Mouse (Mus musculus) urinary bladder, postnatal 36 days (tissue): ENCODE results near the gene Vmn1r39.
"Not testable (repeated sequence)": the region's sequence is repeated elsewhere in the genome, so short reads cannot be mapped to it uniquely, and the experiment has no call there.

Experiments
- DNase-seq, 2 experiments: peaks; one replicate each; pipeline ENCODE4 v3.0.0; 2022; ENCODE audit warnings: low spot score in 2 of 2, mixed read lengths in 1 of 2

Gene Vmn1r39

DNA sequence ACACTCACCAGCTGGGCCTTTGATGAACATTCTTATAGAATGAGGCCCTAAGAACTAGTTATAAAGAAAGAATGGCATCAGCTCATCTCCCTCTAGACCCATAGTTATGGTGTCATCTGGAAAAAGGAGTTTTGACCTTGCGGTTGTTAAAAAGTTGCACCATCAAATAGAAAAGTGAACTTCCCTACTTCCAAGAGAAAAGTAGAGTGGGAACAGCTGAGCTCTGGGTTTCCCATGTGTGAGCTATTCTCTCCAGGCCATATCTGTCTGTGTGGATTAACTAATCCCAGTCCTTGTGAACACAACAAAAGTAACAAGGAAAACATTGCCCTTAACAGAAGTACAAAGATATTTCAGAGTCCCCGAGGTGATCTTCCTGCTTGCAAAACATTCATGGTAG, at the start of gene Vmn1r39:
Gene Vmn1r39 (minus strand): TSS at position 101 of the 400 bp plus-strand sequence.
- DNase-seq, result no peak

- DNase-seq, result no peak
Measured at GRCm38 (mm10) chr6:66859391-66859790, 49.0 kb upstream of the Vmn1r39 start.

DNA sequence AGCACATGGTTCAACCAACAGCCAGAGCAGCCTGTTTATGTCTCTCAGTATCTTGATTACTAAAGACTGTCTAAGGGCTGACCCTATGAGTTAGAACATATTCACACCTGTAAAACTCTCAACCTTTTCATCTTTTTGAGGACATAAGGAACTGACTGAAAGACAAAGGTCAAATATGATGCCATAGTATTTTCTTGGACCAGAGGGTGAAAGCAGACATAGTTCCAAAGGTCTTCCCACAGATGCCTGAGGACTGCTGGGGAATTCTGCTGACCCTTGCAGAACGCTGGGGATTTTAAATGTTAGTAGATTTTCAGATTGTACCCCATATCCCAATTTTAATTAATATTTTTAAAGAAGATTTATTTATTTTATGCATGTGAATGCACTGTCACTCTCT, 47.9 kb upstream of the Vmn1r39 start:
- no peak for DNase-seq

DNA sequence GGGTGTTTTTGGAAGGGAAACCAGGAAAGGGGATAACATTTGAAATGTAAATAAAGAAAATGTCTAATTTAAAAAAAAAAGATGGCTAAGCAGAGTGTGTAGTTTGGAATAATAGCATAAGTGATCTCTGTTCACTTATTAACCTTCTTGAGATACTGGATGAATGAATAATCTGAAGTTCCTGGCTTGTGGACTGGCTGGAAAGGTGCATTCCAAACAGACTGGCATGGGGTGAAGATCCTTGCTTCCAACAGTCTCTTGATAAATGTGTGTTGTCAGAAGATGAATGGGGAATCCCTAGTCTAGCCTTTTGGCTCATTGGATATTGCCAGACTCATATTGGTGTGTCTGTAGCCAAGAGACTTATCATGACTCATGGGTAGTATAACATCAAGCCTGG, 45.8 kb upstream of the Vmn1r39 start:
- no peak for DNase-seq

GRCm38 (mm10) chr6:66848936-66849335, 38.5 kb upstream of the Vmn1r39 start:
- DNase-seq, result no peak

- peak; percentile 14 to 19 for DNase-seq
Measured at GRCm38 (mm10) chr6:66840631-66841030, 30.2 kb upstream of the Vmn1r39 start.

GRCm38 (mm10) chr6:66836932-66837331, 26.5 kb upstream of the Vmn1r39 start:
- DNase-seq, result no peak

DNA sequence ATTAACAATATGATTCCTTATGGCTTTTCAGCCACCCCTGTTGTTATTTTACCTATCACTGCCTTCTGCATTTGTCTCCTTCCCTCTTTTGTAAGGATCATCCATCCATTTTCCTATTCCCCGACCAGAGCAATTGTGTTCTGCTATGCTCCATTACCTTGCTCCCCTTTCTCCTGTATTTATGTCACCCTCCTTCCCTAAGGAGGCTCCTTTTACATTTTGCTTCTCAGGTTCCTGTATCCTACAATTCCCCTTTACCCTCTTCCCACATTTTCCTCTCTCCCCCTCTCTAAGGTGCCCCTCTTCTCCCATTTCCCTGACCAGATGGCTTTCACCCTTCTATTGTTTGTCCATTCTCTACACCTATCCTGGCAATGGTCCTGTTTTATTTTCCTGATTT, 4.1 kb downstream of the Vmn1r39 start:
- DNase-seq, result no peak

- DNase-seq, result no peak
Measured at GRCm38 (mm10) chr6:66805713-66806112, 4.7 kb downstream of the Vmn1r39 start.

GRCm38 (mm10) chr6:66782527-66782926, 27.9 kb downstream of the Vmn1r39 start, which contains the start of gene Vmn1r38:
TSS of gene Vmn1r38 (minus strand) at chr6:66782627.
- not testable (repeated sequence) for DNase-seq
